Mouse (Mus musculus) erythroblast, embryonic 14.5 days (primary cell): ENCODE results near the gene S100a16.

Source experiments
- GATA1 ChIP-seq: IDR thresholded peaks from 2 replicates; pipeline ENCODE4 v1.6.1; 2012; ENCODE audit warnings: low read length, inconsistent platforms, mixed read lengths
- TAL1 ChIP-seq: IDR thresholded peaks from 3 replicates; pipeline ENCODE4 v1.6.1; 2012; ENCODE audit warnings: low read length, inconsistent platforms, mixed read lengths

GRCm38 (mm10) chr3:90497597-90497996 lies 39.5 kb upstream of the S100a16 start:
- TF ChIP-seq GATA1 (no peak), TAL1 (no peak)
